Mouse (Mus musculus): Measurements from ENCODE around the gene Csmd2. TPM values are rescaled to one million over a fixed set of nuclear protein-coding genes. Genes with fewer than 3 reads are reported as not detected.

Csmd2 gene
- polyA plus RNA-seq, 1 experiment from 2014 or later: 0.21 TPM

GRCm38 (mm10) chr4:128141161-128142101, 153.8 kb downstream of the Csmd2 start:
- no peaks in the 10 kb centered on the region for H3K36me3 ChIP-seq

GRCm38 (mm10) chr4:128142279-128142678, 154.6 kb downstream of the Csmd2 start:
- no peak overlapping the region for H3K4me2 ChIP-seq
- no peaks in the 10 kb centered on the region for H3K36me3 ChIP-seq
- ATAC-seq (ENCODE audit: insufficient number of reproducible peaks, insufficient read depth, low FRiP score, low TSS enrichment, low read depth): no peak
- H3K4me1 ChIP-seq (replicated peaks): no peaks in the 10 kb centered on the region
- H3K27me3 ChIP-seq: no peaks in the 10 kb centered on the region
- no peak overlapping the region for H3K27ac ChIP-seq
- no peaks in the 10 kb centered on the region for H3K9me3 ChIP-seq
- WGBS: 84% methylated on average over 3 of the region's 3 CpGs
- H3K4me3 ChIP-seq (replicated peaks): no peak overlapping the region
- H3K9ac ChIP-seq (replicated peaks): no peak overlapping the region

More at GRCm38 (mm10) chr4:128141161-128142101, 153.8 kb downstream of the Csmd2 start:
- Histone ChIP-seq H3K27ac (no peak overlapping the region), H3K9ac (replicated peaks) (no peak overlapping the region), H3K4me3 (replicated peaks) (no peak overlapping the region), H3K9me3 (no peaks in the 10 kb centered on the region), H3K4me1 (replicated peaks) (no peaks in the 10 kb centered on the region), H3K27me3 (no peaks in the 10 kb centered on the region), H3K4me2 (no peak overlapping the region)
- ATAC-seq (ENCODE audit: insufficient number of reproducible peaks, insufficient read depth, low FRiP score, low TSS enrichment, low read depth): no peak
- WGBS: 66% methylated on average over 10 of the region's 10 CpGs

GRCm38 (mm10) chr4:128143147-128143546, 155.5 kb downstream of the Csmd2 start:
- ATAC-seq (ENCODE audit: insufficient number of reproducible peaks, insufficient read depth, low FRiP score, low TSS enrichment, low read depth): no peak
- H3K4me2 ChIP-seq: no peak overlapping the region
- H3K4me1 ChIP-seq (replicated peaks): no peaks in the 10 kb centered on the region
- no peak overlapping the region for H3K4me3 ChIP-seq (replicated peaks)
- 86% methylated on average over 3 of the region's 3 CpGs for WGBS
- H3K9ac ChIP-seq (replicated peaks): no peak overlapping the region
- no peaks in the 10 kb centered on the region for H3K27me3 ChIP-seq
- no peaks in the 10 kb centered on the region for H3K9me3 ChIP-seq
- no peak overlapping the region for H3K27ac ChIP-seq
- H3K36me3 ChIP-seq: no peaks in the 10 kb centered on the region

- H3K4me2 ChIP-seq: no peak overlapping the region
- H3K9ac ChIP-seq (replicated peaks): no peak overlapping the region
- no peaks in the 10 kb centered on the region for H3K9me3 ChIP-seq
- no peaks in the 10 kb centered on the region for H3K27me3 ChIP-seq
- no peak overlapping the region for H3K27ac ChIP-seq
- H3K4me3 ChIP-seq (replicated peaks): no peak overlapping the region
- no peaks in the 10 kb centered on the region for H3K36me3 ChIP-seq
- no peaks in the 10 kb centered on the region for H3K4me1 ChIP-seq (replicated peaks)
- 92% methylated on average over 4 of the region's 4 CpGs for WGBS
- ATAC-seq (ENCODE audit: insufficient number of reproducible peaks, insufficient read depth, low FRiP score, low TSS enrichment, low read depth): no peak
Observed at GRCm38 (mm10) chr4:128149524-128149923, 161.9 kb downstream of the Csmd2 start.

GRCm38 (mm10) chr4:128152066-128152465, 164.4 kb downstream of the Csmd2 start:
- Histone ChIP-seq H3K4me1 (replicated peaks) (0 out of 2 replicates have a peak, but pooled peaks cover 7% of the 10 kb centered on the region), H3K27ac (no peak overlapping the region), H3K4me2 (no peak overlapping the region), H3K9ac (replicated peaks) (no peak overlapping the region), H3K9me3 (no peaks in the 10 kb centered on the region), H3K36me3 (no peaks in the 10 kb centered on the region), H3K4me3 (replicated peaks) (no peak overlapping the region), H3K27me3 (no peaks in the 10 kb centered on the region)
- ATAC-seq (ENCODE audit: insufficient number of reproducible peaks, insufficient read depth, low FRiP score, low TSS enrichment, low read depth): no peak
- 57% methylated on average over 3 of the region's 3 CpGs for WGBS

- Histone ChIP-seq H3K27me3 (no peaks in the 10 kb centered on the region), H3K4me1 (replicated peaks) (0 out of 2 replicates have a peak, but pooled peaks cover 7% of the 10 kb centered on the region), H3K9ac (replicated peaks) (no peak overlapping the region), H3K4me2 (no peak overlapping the region), H3K4me3 (replicated peaks) (no peak overlapping the region), H3K27ac (no peak overlapping the region), H3K9me3 (no peaks in the 10 kb centered on the region), H3K36me3 (no peaks in the 10 kb centered on the region)
- 93% methylated on average over 4 of the region's 4 CpGs for WGBS
- no peak for ATAC-seq (ENCODE audit: insufficient number of reproducible peaks, insufficient read depth, low FRiP score, low TSS enrichment, low read depth)
Observed at GRCm38 (mm10) chr4:128153144-128153543, 165.5 kb downstream of the Csmd2 start.

GRCm38 (mm10) chr4:128155226-128155625, 167.6 kb downstream of the Csmd2 start:
- Histone ChIP-seq H3K27ac (no peak overlapping the region), H3K27me3 (no peaks in the 10 kb centered on the region), H3K36me3 (no peaks in the 10 kb centered on the region), H3K9me3 (no peaks in the 10 kb centered on the region), H3K4me2 (no peak overlapping the region), H3K4me1 (replicated peaks) (0 out of 2 replicates have a peak, but pooled peaks cover 7% of the 10 kb centered on the region), H3K4me3 (replicated peaks) (no peak overlapping the region), H3K9ac (replicated peaks) (no peak overlapping the region)
- ATAC-seq (ENCODE audit: insufficient number of reproducible peaks, insufficient read depth, low FRiP score, low TSS enrichment, low read depth): no peak
- 9% methylated on average over 3 of the region's 3 CpGs for WGBS

- Histone ChIP-seq H3K4me2 (no peak overlapping the region), H3K4me3 (replicated peaks) (no peak overlapping the region), H3K27me3 (no peaks in the 10 kb centered on the region), H3K4me1 (replicated peaks) (peaks cover 4% of the 10 kb centered on the region; the same call in 1 of the 2 replicates), H3K36me3 (no peaks in the 10 kb centered on the region), H3K9me3 (no peaks in the 10 kb centered on the region), H3K27ac (no peak overlapping the region), H3K9ac (replicated peaks) (no peak overlapping the region)
- ATAC-seq (ENCODE audit: insufficient number of reproducible peaks, insufficient read depth, low FRiP score, low TSS enrichment, low read depth): no peak
- 90% methylated on average over 2 of the region's 2 CpGs for WGBS
Observed at GRCm38 (mm10) chr4:128160656-128161055, 173.0 kb downstream of the Csmd2 start.

GRCm38 (mm10) chr4:128170181-128170580, 182.5 kb downstream of the Csmd2 start:
- Histone ChIP-seq H3K27me3 (no peaks in the 10 kb centered on the region), H3K27ac (no peak overlapping the region), H3K36me3 (no peaks in the 10 kb centered on the region), H3K4me2 (no peak overlapping the region), H3K4me3 (replicated peaks) (no peak overlapping the region), H3K9me3 (peaks cover 5% of the 10 kb centered on the region; the same call in 1 of the 2 replicates), H3K4me1 (replicated peaks) (no peaks in the 10 kb centered on the region), H3K9ac (replicated peaks) (no peak overlapping the region)
- 87% methylated on average over 8 of the region's 8 CpGs for WGBS
- ATAC-seq (ENCODE audit: insufficient number of reproducible peaks, insufficient read depth, low FRiP score, low TSS enrichment, low read depth): no peak

- WGBS: 88% methylated on average over 9 of the region's 9 CpGs
- Histone ChIP-seq H3K36me3 (no peaks in the 10 kb centered on the region), H3K4me2 (no peak overlapping the region), H3K9me3 (peaks cover 5% of the 10 kb centered on the region; the same call in 1 of the 2 replicates), H3K27me3 (no peaks in the 10 kb centered on the region), H3K9ac (replicated peaks) (no peak overlapping the region), H3K27ac (no peak overlapping the region), H3K4me1 (replicated peaks) (no peaks in the 10 kb centered on the region), H3K4me3 (replicated peaks) (no peak overlapping the region)
- no peak for ATAC-seq (ENCODE audit: insufficient number of reproducible peaks, insufficient read depth, low FRiP score, low TSS enrichment, low read depth)
Observed at GRCm38 (mm10) chr4:128171233-128171632, 183.6 kb downstream of the Csmd2 start.

- Histone ChIP-seq H3K4me1 (replicated peaks) (no peaks in the 10 kb centered on the region), H3K9ac (replicated peaks) (no peak overlapping the region), H3K4me2 (no peak overlapping the region), H3K27ac (no peak overlapping the region), H3K27me3 (no peaks in the 10 kb centered on the region), H3K4me3 (replicated peaks) (no peak overlapping the region), H3K9me3 (peaks cover 5% of the 10 kb centered on the region; the same call in 1 of the 2 replicates), H3K36me3 (no peaks in the 10 kb centered on the region)
- ATAC-seq (ENCODE audit: insufficient number of reproducible peaks, insufficient read depth, low FRiP score, low TSS enrichment, low read depth): no peak
- WGBS: 94% methylated on average over 1 of the region's 1 CpGs
Observed at GRCm38 (mm10) chr4:128171701-128172100, 184.0 kb downstream of the Csmd2 start.
